ENCODE assay signal across 23 mouse cellular contexts in the genomic region with DNA sequence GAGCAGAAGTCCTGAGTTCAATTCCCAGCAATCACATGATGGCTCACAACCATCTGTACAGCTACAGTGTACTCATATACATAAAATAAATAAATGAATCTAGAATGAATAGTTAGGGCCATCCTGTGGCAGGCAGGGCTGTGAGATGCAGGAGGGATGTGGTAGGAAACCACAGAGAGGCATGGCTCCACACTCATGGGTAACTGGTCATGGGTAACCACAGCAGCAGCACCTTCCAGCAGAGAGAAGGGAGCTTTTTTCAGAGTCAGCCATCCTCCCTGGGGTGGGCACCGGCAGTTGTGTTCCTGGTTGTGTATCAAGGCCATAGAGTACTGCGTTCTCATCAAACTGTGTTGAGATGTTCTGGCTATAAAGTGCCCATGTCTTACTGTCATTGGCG. TPM values are rescaled to one million over a fixed set of nuclear protein-coding genes. Genes with fewer than 3 reads are reported as not detected.
DNase-seq lines count a peak whose midpoint lies in the region; ATAC-seq lines count a peak whose summit lies in the region.
"Had no signal": no experiment of that assay in that cellular context is flagged by ENCODE, and none has a peak within 500 bp of the region (broad histone marks: within the 10 kb centered on the region; RNA-seq: fewer than 3 reads in every experiment).

No protein-coding gene starts in this region.

- peak; percentile 95 for ATAC-seq in inflammation-experienced regulatory T-cells, adult 6 months
- ATAC-seq in midbrain, embryonic 14.5 days (ENCODE audit: low FRiP score, low TSS enrichment) = no peak
- ATAC-seq: liver, postnatal 0 days; Patski had no signal

- H3K27ac ChIP-seq in midbrain, embryonic 14.5 days (replicated peaks; ENCODE audit: low read depth, low read length) = no peak overlapping the region
- H3K27ac ChIP-seq: embryonic facial prominence, embryonic 15.5 days; heart, embryonic 10.5 days; hindbrain, embryonic 15.5 days had no signal

- H3K36me3 ChIP-seq in splenic B cell, adult 2 months (ENCODE audit: control insufficient read depth, insufficient read depth, low read length, poor library complexity, severe bottlenecking) = no peaks in the 10 kb centered on the region
- H3K36me3 ChIP-seq in midbrain, embryonic 14.5 days (ENCODE audit: control insufficient read depth, insufficient read depth, low read length) = no peaks in the 10 kb centered on the region
- H3K36me3 ChIP-seq: embryonic facial prominence, embryonic 15.5 days; heart, embryonic 10.5 days; hindbrain, embryonic 15.5 days had no signal

- no peak overlapping the region for H3K9ac ChIP-seq in midbrain, embryonic 14.5 days (replicated peaks; ENCODE audit: low read length)
- H3K9ac ChIP-seq: embryonic facial prominence, embryonic 15.5 days; hindbrain, embryonic 15.5 days; liver, postnatal 0 days had no signal

- H3K9me3 ChIP-seq in midbrain, embryonic 14.5 days (ENCODE audit: control insufficient read depth, low read length) = no peaks in the 10 kb centered on the region
- H3K9me3 ChIP-seq: embryonic facial prominence, embryonic 15.5 days; heart, embryonic 10.5 days; hindbrain, embryonic 15.5 days had no signal

- DNase-seq in spleen, adult 18-20 months = peak; percentile 14 to 19
- no peak for DNase-seq in spleen, postnatal 14 days (ENCODE audit: low spot score in 2 of 2)
- DNase-seq in splenic B cell, adult 2 months (ENCODE audit: low read depth, low spot score) = peak; percentile 42
- DNase-seq in midbrain, embryonic 14.5 days = no peak
- DNase-seq in cerebellum, postnatal 25 days = no peak
- DNase-seq in urinary bladder, postnatal 36 days (ENCODE audit: low spot score in 2 of 2) = no peak
- DNase-seq in urinary bladder, postnatal 25 days (ENCODE audit: low spot score) = no peak
- DNase-seq: cerebellum, adult 9-11 months; embryo, embryonic 11 days; gastrocnemius, postnatal 14 days; heart, postnatal 10 days; kidney, adult 2 months; kidney, postnatal 25 days; liver; liver, postnatal 0 days; lung, postnatal 14 days had no signal

- H3K4me3 ChIP-seq in midbrain, embryonic 14.5 days (replicated peaks; ENCODE audit: low read depth, low read length) = no peak overlapping the region
- H3K4me3 ChIP-seq: embryonic facial prominence, embryonic 15.5 days; heart, embryonic 10.5 days; hindbrain, embryonic 15.5 days; myocyte had no signal

- 83% methylated on average over 3 of the region's 3 CpGs for WGBS in midbrain, embryonic 14.5 days

- no peaks in the 10 kb centered on the region for H3K4me1 ChIP-seq in midbrain, embryonic 14.5 days (ENCODE audit: control insufficient read depth, insufficient read depth, low read length)
- H3K4me1 ChIP-seq: embryonic facial prominence, embryonic 15.5 days; heart, embryonic 10.5 days; hindbrain, embryonic 15.5 days had no signal

- H3K27me3 ChIP-seq in splenic B cell, adult 2 months (ENCODE audit: control insufficient read depth, insufficient read depth, low read length, poor library complexity, severe bottlenecking) = no peaks in the 10 kb centered on the region
- no peaks in the 10 kb centered on the region for H3K27me3 ChIP-seq in midbrain, embryonic 14.5 days (ENCODE audit: control insufficient read depth, insufficient read depth, low read length)
- H3K27me3 ChIP-seq: embryonic facial prominence, embryonic 15.5 days; hindbrain, embryonic 15.5 days; Patski had no signal

- H3K4me2 ChIP-seq in midbrain, embryonic 14.5 days (ENCODE audit: low read length) = no peak overlapping the region
- H3K4me2 ChIP-seq: embryonic facial prominence, embryonic 15.5 days; hindbrain, embryonic 15.5 days; midbrain, embryonic 11.5 days had no signal

RNA-seq across cellular contexts. Expression of gene Mkrn2os, which starts 2.1 kb away (rescaled TPM):
- polyA plus RNA-seq in inflammation-experienced regulatory T-cells, adult 6 months (2017; shearing (Covaris generic)) = under 1 TPM in 2 of 3 experiments, not detected in 1; 0.48 to 0.52 TPM
- 0.20 and 0.34 TPM in 2 replicates for polyA plus RNA-seq in midbrain, embryonic 14.5 days (2014; fragmentation: Nextera tagmentation; extraction: Ambion mirVana)

RNA-seq across cellular contexts. Expression of gene Mkrn2, which starts 7.2 kb away (rescaled TPM):
- 10 to 100 TPM; 35.2 to 43.6 (median 37.2) TPM for polyA plus RNA-seq in inflammation-experienced regulatory T-cells, adult 6 months (2017; shearing (Covaris generic))
- 27.8 and 34.9 TPM in 2 replicates for polyA plus RNA-seq in midbrain, embryonic 14.5 days (2014; fragmentation: Nextera tagmentation; extraction: Ambion mirVana)

RNA-seq across cellular contexts. Expression of gene Tsen2, which starts 50.0 kb away (rescaled TPM):
- 10 to 100 TPM in 2 of 3 experiments, 1 to 10 TPM in 1; 9.1 to 17.4 (median 14.2) TPM for polyA plus RNA-seq in inflammation-experienced regulatory T-cells, adult 6 months (2017; shearing (Covaris generic))
- 31.6 and 34.4 TPM in 2 replicates for polyA plus RNA-seq in midbrain, embryonic 14.5 days (2014; fragmentation: Nextera tagmentation; extraction: Ambion mirVana)

Comparison
In these comparisons a context has a peak if more than half of its experiments do, and no peak if none do; other contexts are left out.
1. DNase-seq: peak in spleen, adult 18-20 months (2 of 2) and splenic B cell, adult 2 months (single experiment); none in spleen, postnatal 14 days (0 of 2), midbrain, embryonic 14.5 days (single experiment), cerebellum, postnatal 25 days (0 of 2), urinary bladder, postnatal 36 days (0 of 2) and urinary bladder, postnatal 25 days (single experiment).